Mouse (Mus musculus) kidney, adult 9 months (tissue): ENCODE measurements around the gene Acrv1.
A peak's percentile ranks its signal among the peaks of the same experiment; 100 is the strongest.
"Not testable (repeated sequence)": the region's sequence is repeated elsewhere in the genome, so short reads cannot be mapped to it uniquely, and the experiment has no call there.

Experiments used
- DNase-seq: peaks from one replicate; pipeline ENCODE4 v3.0.0; 2022

Acrv1 gene

GRCm38 (mm10) chr9:36692920-36693319 lies at the start of gene Acrv1:
Gene Acrv1 (plus strand): TSS chr9:36693220.
- no peak for DNase-seq

GRCm38 (mm10) chr9:36643276-36643675 lies 49.7 kb upstream of the Acrv1 start, which contains the start of gene A630095E13Rik:
Gene A630095E13Rik (minus strand): TSS chr9:36643376.
- DNase-seq = not testable (repeated sequence)

- no peak for DNase-seq
Measured at GRCm38 (mm10) chr9:36681424-36681823, 11.6 kb upstream of the Acrv1 start.

- peak; percentile 5 for DNase-seq
Measured at GRCm38 (mm10) chr9:36687329-36687728, 5.7 kb upstream of the Acrv1 start.

GRCm38 (mm10) chr9:36694276-36694675 lies 1.3 kb downstream of the Acrv1 start:
- no peak for DNase-seq

- no peak for DNase-seq
Measured at GRCm38 (mm10) chr9:36705923-36706322, 12.9 kb downstream of the Acrv1 start.

GRCm38 (mm10) chr9:36707304-36707703 lies 14.3 kb downstream of the Acrv1 start:
- DNase-seq = no peak

- DNase-seq = no peak
Measured at GRCm38 (mm10) chr9:36716624-36717023, 23.6 kb downstream of the Acrv1 start.

- peak; percentile 94 for DNase-seq
Measured at GRCm38 (mm10) chr9:36726131-36727033, 33.4 kb downstream of the Acrv1 start.

- DNase-seq = no peak
Measured at GRCm38 (mm10) chr9:36727034-36727755, 34.2 kb downstream of the Acrv1 start, which contains the start of gene Chek1. Gene Chek1 (minus strand): TSS chr9:36727065.
